Mouse (Mus musculus) liver, embryonic 18 days (tissue): Measurements from ENCODE around the gene Pgp. TPM values are rescaled to one million over a fixed set of nuclear protein-coding genes. Genes with fewer than 3 reads are reported as not detected.

Experiments
- polyA plus RNA-seq: library from polyadenylated mRNA; depleted of rRNA; stranded (reverse); fragments of >200 nt; gene quantifications from 2 replicates; pipeline ENCODE4 v1.2.3, GENCODE M21; 2012; rRNA removed

Pgp gene
- polyA plus RNA-seq, result 21.3 and 23.2 TPM in 2 replicates

DNA sequence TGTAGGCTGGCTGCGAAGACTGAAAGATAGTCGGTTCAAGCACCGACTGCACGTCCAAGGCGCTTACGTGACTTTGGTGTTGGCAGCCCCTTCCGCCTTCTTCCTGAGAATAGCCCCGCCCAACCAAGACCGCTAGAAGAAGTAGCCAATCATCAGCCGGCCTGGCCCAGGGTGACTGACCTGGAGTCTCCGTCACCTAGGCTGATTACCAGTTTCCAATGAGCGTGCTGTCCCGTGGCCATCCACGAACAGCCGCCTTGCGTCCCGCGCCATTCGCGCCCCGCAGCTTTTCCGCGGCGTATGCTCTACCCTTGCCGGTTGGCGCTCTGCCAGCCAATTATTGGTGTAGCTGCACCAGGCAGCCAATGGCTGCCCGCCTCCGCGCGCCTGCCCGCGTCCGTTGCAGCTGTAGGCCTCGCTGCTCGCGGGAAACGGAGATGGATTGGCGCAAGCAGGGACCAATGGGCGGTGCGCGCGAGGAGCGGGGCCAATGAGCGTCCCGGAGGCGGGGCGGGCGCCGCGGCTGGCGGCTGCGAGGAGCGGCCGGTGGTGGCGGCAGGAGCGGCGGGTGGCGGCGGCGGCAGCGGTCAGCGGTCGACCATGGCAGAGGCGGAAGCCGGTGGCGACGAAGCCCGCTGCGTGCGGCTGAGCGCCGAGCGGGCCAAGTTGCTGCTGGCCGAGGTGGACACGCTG, at the start of gene Pgp, which contains the start of gene E4f1:
Gene Pgp (plus strand): TSS at position 483 of the 693 bp plus-strand sequence.
Gene E4f1 (minus strand): TSS at position 404 of the 693 bp plus-strand sequence.

DNA sequence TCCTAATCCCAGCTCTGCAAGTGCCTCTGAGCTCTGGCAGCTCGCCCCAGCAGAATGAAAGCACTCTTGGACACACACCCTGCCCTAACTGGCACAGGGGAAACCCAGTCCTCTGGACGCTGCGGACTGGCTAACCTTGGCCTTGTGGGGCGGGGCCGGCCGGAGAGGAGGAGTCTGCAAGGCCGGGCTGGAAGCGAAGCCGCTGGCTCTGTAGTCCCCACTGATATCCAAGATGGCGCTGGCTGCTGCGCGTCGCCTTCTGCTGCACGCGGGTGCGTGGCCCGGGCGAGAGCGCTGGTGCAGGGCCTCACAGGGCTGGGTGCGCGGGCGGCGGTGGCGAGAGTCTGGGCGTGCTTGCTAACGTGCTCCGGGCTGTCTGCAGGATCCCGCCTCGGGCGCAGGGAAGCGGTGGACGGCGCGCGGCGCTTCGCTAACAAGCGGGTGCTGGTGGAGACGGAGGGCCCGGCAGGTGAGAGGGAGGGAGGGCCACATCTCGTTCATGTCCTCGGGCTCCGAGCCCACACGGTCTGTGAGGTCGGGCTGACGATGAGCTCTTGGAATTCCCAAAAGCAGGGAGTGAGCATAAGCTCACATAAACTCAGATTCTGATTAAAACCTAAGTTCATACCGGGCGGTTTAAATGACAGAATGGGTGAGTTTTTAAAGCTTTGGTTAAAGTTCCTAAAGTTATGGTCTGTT, 43.6 kb upstream of the Pgp start, which contains the start of gene Eci1:
Gene Eci1 (plus strand): TSS at position 171 of the 699 bp plus-strand sequence.

DNA sequence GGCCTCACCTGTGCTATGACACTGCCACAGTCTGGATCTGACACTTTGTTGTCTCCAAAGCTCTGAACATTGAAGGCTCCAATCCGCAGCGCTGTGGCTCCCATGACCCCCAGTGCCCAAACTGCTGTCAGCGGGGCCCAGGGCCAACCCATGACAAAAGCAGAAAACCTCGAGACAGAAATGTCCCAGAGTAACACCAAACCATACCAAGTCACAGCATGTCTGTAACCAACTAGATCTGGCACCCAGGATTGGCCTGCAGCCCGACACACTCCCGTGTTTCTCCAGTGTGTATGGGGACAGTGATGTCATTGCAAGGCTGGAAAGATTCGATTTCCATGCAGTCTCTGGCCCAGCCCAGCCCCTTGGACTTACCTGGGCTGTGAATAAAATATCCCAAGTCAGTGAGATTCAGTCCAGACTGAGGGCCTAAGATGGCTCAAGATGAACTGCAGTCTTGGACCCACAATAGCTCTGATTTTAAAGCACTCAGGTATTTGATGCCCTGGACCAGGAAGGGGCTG, 27.5 kb upstream of the Pgp start, which contains the start of gene Dnase1l2:
Gene Dnase1l2 (minus strand): TSS at position 474 of the 524 bp plus-strand sequence.

DNA sequence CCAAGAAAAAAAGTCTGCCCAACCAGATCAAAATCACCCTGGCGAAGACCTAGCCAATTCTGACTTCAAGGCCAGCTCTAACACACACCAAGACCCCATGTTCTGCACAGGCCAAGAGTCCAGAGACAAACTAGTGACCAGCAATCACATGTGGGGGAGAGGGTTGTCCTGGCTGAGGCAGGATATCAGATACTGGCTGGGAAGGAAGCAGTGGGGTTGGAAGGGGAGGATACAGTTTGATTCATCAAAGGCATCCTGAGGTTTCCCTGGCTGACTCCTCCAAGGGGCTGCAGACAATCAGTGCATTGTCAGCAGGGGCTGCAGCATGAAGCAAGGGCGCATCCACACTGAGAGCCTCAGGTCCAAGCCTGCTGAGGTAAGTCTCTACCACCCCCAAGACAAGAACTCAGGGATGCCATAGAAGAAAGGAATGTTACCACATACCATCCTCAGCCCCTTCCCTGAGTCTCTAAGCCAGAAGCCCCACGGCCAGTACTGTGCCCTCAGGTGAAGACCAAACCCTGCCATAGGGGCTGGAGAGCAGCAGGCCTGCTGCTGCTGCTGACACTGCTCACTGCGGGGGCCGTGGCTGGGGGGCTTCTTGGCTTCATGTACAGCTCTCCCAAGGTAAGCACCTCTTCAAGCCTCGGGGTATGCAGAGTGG, 3.6 kb downstream of the Pgp start, which contains the start of gene Bricd5:
Gene Bricd5 (plus strand): TSS at position 273 of the 664 bp plus-strand sequence.

DNA sequence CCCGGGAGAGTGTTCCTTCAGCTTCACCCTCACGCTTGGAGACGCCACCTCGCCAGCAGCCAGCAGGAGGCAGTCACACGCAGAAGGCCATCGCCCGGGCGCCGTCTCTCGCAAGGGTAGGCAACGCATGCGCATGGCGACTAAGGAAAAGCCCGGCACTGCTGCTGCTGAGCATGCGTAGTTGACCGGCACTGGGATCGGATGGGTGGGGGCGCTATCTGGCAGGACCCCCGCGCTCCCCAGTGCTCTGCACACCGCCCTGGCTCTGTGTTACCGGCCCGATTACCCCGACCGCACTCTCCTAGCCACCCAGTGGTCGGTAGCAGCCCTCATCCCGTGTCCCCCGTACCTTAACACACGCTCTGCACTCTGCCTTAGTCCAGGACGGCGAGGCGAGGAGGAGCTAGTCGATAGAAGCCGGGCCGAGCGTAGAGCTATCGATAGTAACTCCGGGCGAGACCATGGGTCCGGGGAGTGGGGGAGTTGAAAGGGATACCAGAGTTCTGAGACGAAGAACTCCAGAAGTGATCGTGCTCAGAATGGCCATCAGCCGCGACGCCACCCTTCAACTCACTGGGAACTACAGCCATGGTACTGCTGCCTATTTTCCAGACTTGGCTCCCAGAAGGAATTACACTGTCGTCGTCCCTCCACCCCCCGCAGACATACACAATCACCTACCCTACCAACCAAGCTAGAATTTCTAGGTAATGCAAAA, 8.6 kb downstream of the Pgp start, which contains the start of gene Mlst8:
Gene Mlst8 (minus strand): TSS at position 416 of the 718 bp plus-strand sequence.

DNA sequence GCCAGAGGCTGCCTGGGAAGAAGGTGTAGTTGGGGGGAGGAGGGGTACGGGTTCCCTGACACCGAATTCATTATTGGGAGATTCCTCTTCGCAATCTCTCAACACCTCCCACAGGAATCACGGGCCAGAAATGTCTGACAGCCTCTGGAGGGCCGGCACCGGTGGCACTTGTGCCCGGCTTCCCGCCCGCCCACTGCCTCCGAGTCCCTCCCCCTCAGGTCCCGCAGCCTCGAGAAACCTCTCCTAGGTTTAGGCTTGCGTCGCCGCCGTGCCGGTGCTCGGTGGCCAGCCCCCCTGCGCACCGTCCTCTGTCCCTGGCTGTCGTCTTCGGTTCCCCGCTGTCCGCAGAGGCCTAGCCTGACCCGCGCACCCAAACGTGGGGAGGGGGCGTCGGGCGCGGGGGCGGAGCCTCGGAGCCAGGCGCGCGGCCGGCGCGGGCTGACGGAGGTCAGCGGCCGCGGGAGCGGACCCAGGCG, 18.0 kb downstream of the Pgp start, which contains the start of gene Caskin1:
Gene Caskin1 (plus strand): TSS at position 416 of the 476 bp plus-strand sequence.

Other genes with a start within 250 kb of the Pgp start
- gene Tedc2, start 249.5 kb upstream of the Pgp start, polyA plus RNA-seq, result 13.1 and 15.0 TPM in 2 replicates
- gene Ccnf, start 218.9 kb upstream of the Pgp start, polyA plus RNA-seq, result 17.5 and 18.2 TPM in 2 replicates
- gene Abca17, start 119.3 kb upstream of the Pgp start, polyA plus RNA-seq, result not detected in 2 replicates
- 9.4 and 10.9 TPM in 2 replicates for gene Abca3, start 118.4 kb upstream of the Pgp start, polyA plus RNA-seq
- 72.7 and 77.9 TPM in 2 replicates for gene Rnps1, start 55.8 kb upstream of the Pgp start, polyA plus RNA-seq
- 112 and 121 TPM in 2 replicates for gene Eci1, start 43.8 kb upstream of the Pgp start, polyA plus RNA-seq
- gene Dnase1l2, start 27.3 kb upstream of the Pgp start, polyA plus RNA-seq, result 2.2 and 2.4 TPM in 2 replicates
- 17.6 and 21.6 TPM in 2 replicates for gene E4f1, start 79 bp upstream of the Pgp start, polyA plus RNA-seq
- gene Bricd5, start 3.5 kb downstream of the Pgp start, polyA plus RNA-seq, result 0.14 and 0.23 TPM in 2 replicates
- gene Mlst8, start 8.7 kb downstream of the Pgp start, polyA plus RNA-seq, result 10.8 TPM in 2 replicates
- gene Caskin1, start 18.2 kb downstream of the Pgp start, polyA plus RNA-seq, result 0.07 and 0.08 TPM in 2 replicates
- gene Traf7, start 57.5 kb downstream of the Pgp start, polyA plus RNA-seq, result 48.2 and 52.1 TPM in 2 replicates
- gene Rab26, start 63.8 kb downstream of the Pgp start, polyA plus RNA-seq, result 0.24 and 0.30 TPM in 2 replicates
- 3.8 and 5.0 TPM in 2 replicates for gene Pkd1, start 79.4 kb downstream of the Pgp start, polyA plus RNA-seq
- 17.8 and 20.1 TPM in 2 replicates for gene Tsc2, start 162.2 kb downstream of the Pgp start, polyA plus RNA-seq
- 5.8 and 6.5 TPM in 2 replicates for gene Nthl1, start 162.3 kb downstream of the Pgp start, polyA plus RNA-seq
- 10.7 and 11.8 TPM in 2 replicates for gene Slc9a3r2, start 179.9 kb downstream of the Pgp start, polyA plus RNA-seq
- 0.07 and 0.16 TPM in 2 replicates for gene Npw, start 188.1 kb downstream of the Pgp start, polyA plus RNA-seq
- gene Zfp598, start 199.3 kb downstream of the Pgp start, polyA plus RNA-seq, result 21.7 and 27.6 TPM in 2 replicates
- 0.12 and 0.14 TPM in 2 replicates for gene Syngr3, start 219.6 kb downstream of the Pgp start, polyA plus RNA-seq
- gene Gfer, start 225.8 kb downstream of the Pgp start, polyA plus RNA-seq, result 18.4 and 20.5 TPM in 2 replicates
- gene Noxo1, start 225.8 kb downstream of the Pgp start, polyA plus RNA-seq, result 1.1 and 1.2 TPM in 2 replicates
- gene Tbl3, start 237.3 kb downstream of the Pgp start, polyA plus RNA-seq, result 17.9 and 18.1 TPM in 2 replicates
- 0.10 TPM in 1 of 2 replicates, not detected in the other for gene Rnf151, start 247.7 kb downstream of the Pgp start, polyA plus RNA-seq
- gene Rps2, start 247.7 kb downstream of the Pgp start, polyA plus RNA-seq, result 1,642 and 1,684 TPM in 2 replicates